Mouse (Mus musculus) cerebellum, adult 2 months (tissue): Measurements from ENCODE around the gene Dus3l. TPM values are rescaled to one million over a fixed set of nuclear protein-coding genes. Genes with fewer than 3 reads are reported as not detected.

Source experiments
- DNase-seq, 2 experiments: peaks; one replicate each; pipeline ENCODE4 v3.0.0; 2021
- H3K27ac ChIP-seq: fragments of 200-500 bp; 2 replicates; pipeline ENCODE4 v1.5.1; 2012; ENCODE audit warnings: low read length, control low read depth, inconsistent platforms; ENCODE audit not compliant: insufficient read depth
- H3K27me3 ChIP-seq: fragments of 200-500 bp; 2 replicates; pipeline ENCODE4 v1.6.1; 2012; ENCODE audit warnings: inconsistent platforms, mild to moderate bottlenecking, low read length, moderate library complexity; ENCODE audit not compliant: control insufficient read depth, insufficient read depth
- H3K4me1 ChIP-seq: fragments of 200-500 bp; 2 replicates; pipeline ENCODE4 v1.6.1; 2011; ENCODE audit warnings: low read length; ENCODE audit not compliant: control insufficient read depth, insufficient read depth
- H3K4me3 ChIP-seq: fragments of 200-500 bp; replicated peaks from 2 replicates; pipeline ENCODE3; 2011; ENCODE audit warnings: mild to moderate bottlenecking, low read depth, low read length, control low read depth; ENCODE audit not compliant: insufficient read depth
- CTCF ChIP-seq: fragments of 200-500 bp; IDR thresholded peaks from 2 replicates; pipeline ENCODE4 v1.5.1; 2011; ENCODE audit warnings: low read depth, mild to moderate bottlenecking, control low read depth, low read length, moderate library complexity, borderline replicate concordance; ENCODE audit not compliant: insufficient read depth
- POLR2A ChIP-seq: fragments of 200-500 bp; IDR thresholded peaks from 2 replicates; pipeline ENCODE4 v1.6.1; 2011; ENCODE audit warnings: low read length, control low read depth, borderline replicate concordance; ENCODE audit not compliant: insufficient read depth
- WGBS: fragments of 180-500 bp; shearing (Covaris S2); methylation state at CpG from one replicate; pipeline ENCODE4 v1.1.7; 2018; 5-methylcytosine and 5-hydroxymethylcytosine counted together
- polyA plus RNA-seq: library from polyadenylated mRNA; depleted of rRNA; stranded (reverse); fragments of >200 nt; gene quantifications from 2 replicates; pipeline ENCODE4 v1.2.3, GENCODE M21; 2012

Dus3l gene
- polyA plus RNA-seq, 1 experiment = 168 TPM

DNA sequence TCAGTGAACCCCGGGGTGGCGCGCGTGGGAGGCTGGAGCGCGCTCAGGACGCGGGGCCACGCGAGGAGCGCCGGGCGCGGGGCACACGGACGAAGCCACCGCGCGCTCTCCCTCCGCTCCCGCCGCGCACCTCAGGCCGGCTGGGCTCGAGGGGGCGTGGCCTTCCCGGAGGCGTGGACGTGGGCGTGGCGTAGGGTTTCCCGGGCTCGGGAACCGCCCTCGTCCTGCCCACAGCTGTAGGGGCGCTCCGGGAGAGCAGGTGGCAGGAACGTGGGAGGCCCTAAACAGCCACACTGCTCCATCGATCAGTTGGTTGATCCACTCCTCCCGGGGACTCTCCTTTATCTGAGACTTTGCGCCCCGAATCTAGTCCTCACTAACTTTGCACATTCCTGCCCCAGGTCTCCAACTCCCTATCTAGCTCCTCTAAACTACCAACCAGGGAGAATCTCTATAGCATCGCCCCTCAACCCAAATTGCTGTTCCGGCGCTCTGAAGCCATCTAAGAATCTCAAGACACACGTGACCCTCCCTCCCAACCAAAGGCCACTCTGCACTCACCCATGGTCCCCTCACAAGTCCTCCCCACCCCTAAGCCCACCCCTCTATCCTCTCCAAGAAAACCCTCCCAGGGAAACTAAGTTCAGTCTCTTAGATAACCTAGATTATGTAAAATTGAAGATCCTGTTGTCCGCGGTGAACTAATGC is 7.0 kb upstream of the Dus3l start, which contains the start of gene Nrtn:
Gene Nrtn, minus strand, starts transcription at position 115 of the 708 bp plus-strand sequence.
- Histone ChIP-seq H3K4me1 (peaks cover 7% of the 10 kb centered on the region; the same call in 1 of the 2 replicates), H3K27me3 (peaks cover 2% of the 10 kb centered on the region; the same call in 1 of the 2 replicates), H3K4me3 (no peak within 1 kb of the TSS), H3K27ac (no peak within 1 kb of the TSS)
- TF ChIP-seq CTCF (no peak), POLR2A (no peak)
- WGBS = 1% methylated on average over 48 of the region's 48 CpGs
- DNase-seq = peak; percentile 42 to 49

DNA sequence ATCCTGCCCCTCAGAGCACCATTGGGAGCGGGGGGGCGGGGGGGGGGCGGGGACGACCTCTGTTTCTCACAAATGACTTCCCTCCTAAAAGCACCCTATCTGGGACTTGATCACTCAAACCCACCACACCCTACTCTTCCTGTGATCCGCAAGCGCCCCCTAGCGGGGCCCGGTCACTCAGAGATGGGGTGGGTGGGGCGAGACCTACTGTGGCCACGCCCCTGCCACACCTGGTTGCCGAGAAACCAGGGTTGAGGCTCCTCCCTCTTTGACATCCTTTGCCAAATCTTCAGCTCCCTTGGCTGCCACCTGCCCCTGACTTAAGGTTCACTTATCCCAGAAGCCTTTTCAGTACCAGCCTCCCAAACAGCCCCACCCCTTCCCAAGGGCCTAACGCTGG is 6.4 kb upstream of the Dus3l start:
- H3K27me3 ChIP-seq = peaks cover 2% of the 10 kb centered on the region; the same call in 1 of the 2 replicates

GRCm38 (mm10) chr17:56759261-56759660 is 5.3 kb upstream of the Dus3l start:
- peaks cover 15% of the 10 kb centered on the region for H3K4me1 ChIP-seq
- H3K27me3 ChIP-seq = peaks cover 2% of the 10 kb centered on the region; the same call in 1 of the 2 replicates
- TF ChIP-seq CTCF (no peak), POLR2A (no peak)
- WGBS = 49% methylated on average over 7 of the region's 7 CpGs
- H3K4me3 ChIP-seq = no peak overlapping the region
- no peak for DNase-seq
- no peak overlapping the region for H3K27ac ChIP-seq

More for the DNA sequence above, 6.4 kb upstream of the Dus3l start:
- TF ChIP-seq CTCF (peak; percentile 48; the same call in 1 of the 2 replicates), POLR2A (no peak)
- no peak overlapping the region for H3K4me3 ChIP-seq
- no peak overlapping the region for H3K27ac ChIP-seq
- DNase-seq = peak; percentile 56 to 64
- WGBS = 4% methylated on average over 12 of the region's 12 CpGs
- peaks cover 13% of the 10 kb centered on the region for H3K4me1 ChIP-seq

GRCm38 (mm10) chr17:56761077-56761476 is 3.5 kb upstream of the Dus3l start:
- peak in 1 of 2 experiments; percentile 28 for DNase-seq
- WGBS = 35% methylated on average over 3 of the region's 3 CpGs
- H3K27me3 ChIP-seq = peaks cover 2% of the 10 kb centered on the region; the same call in 1 of the 2 replicates
- H3K4me3 ChIP-seq = no peak overlapping the region
- H3K27ac ChIP-seq = no peak overlapping the region
- peaks cover 17% of the 10 kb centered on the region for H3K4me1 ChIP-seq
- TF ChIP-seq CTCF (no peak), POLR2A (no peak)

GRCm38 (mm10) chr17:56761991-56762410 is 2.6 kb upstream of the Dus3l start:
- peaks cover 17% of the 10 kb centered on the region for H3K4me1 ChIP-seq
- TF ChIP-seq CTCF (no peak), POLR2A (peak; percentile 84; the same call in 1 of the 2 replicates)
- 1% methylated on average over 15 of the region's 28 CpGs for WGBS
- H3K4me3 ChIP-seq = peak overlapping the region; percentile 86
- peak overlapping the region; percentile 91 for H3K27ac ChIP-seq
- peak; percentile 86 to 89 for DNase-seq
- H3K27me3 ChIP-seq = no peaks in the 10 kb centered on the region

GRCm38 (mm10) chr17:56762769-56763731 is 1.5 kb upstream of the Dus3l start:
- Histone ChIP-seq H3K27ac (peak overlapping the region; percentile 15; the same call in 1 of the 2 replicates), H3K4me1 (peaks cover 15% of the 10 kb centered on the region), H3K27me3 (no peaks in the 10 kb centered on the region), H3K4me3 (peak overlapping the region; percentile 86)
- peak; percentile 90 for TF ChIP-seq CTCF
- TF ChIP-seq POLR2A = no peak
- 34% methylated on average over 27 of the region's 27 CpGs for WGBS
- peak; percentile 69 to 70 for DNase-seq

GRCm38 (mm10) chr17:56763741-56764250 is 761 bp upstream of the Dus3l start:
- Histone ChIP-seq H3K27me3 (no peaks in the 10 kb centered on the region), H3K27ac (no peak overlapping the region), H3K4me3 (peak overlapping the region; percentile 96), H3K4me1 (peaks cover 15% of the 10 kb centered on the region)
- WGBS = 73% methylated on average over 8 of the region's 8 CpGs
- peak in 1 of 2 experiments; percentile 33 for DNase-seq
- TF ChIP-seq POLR2A (no peak), CTCF (no peak)
